ENCODE assay signal across 8 mouse cellular contexts in genomic region chr9:59723096-59723657, GRCm38 (mm10). TPM values are rescaled to one million over a fixed set of nuclear protein-coding genes. Genes with fewer than 3 reads are reported as not detected.
DNase-seq lines count a peak whose midpoint lies in the region; ATAC-seq and TF ChIP-seq lines count a peak whose summit lies in the region.

No protein-coding gene starts in this region.

- ATAC-seq in hindbrain, embryonic 11.5 days (ENCODE audit: low FRiP score) = no peak
- ATAC-seq in lung, postnatal 0 days = peak; percentile 59

- WGBS in hindbrain, embryonic 11.5 days = 22% methylated on average over 10 of the region's 10 CpGs
- 9% methylated on average over 10 of the region's 10 CpGs for WGBS in lung, postnatal 0 days

- TF ChIP-seq CTCF in lung, postnatal 0 days (IDR thresholded peaks at IDR 0.05) = peak; percentile 93

- no peaks in the 10 kb centered on the region for H3K27me3 ChIP-seq in hindbrain, embryonic 11.5 days (ENCODE audit: control insufficient read depth, insufficient read depth, low read length)
- no peaks in the 10 kb centered on the region for H3K27me3 ChIP-seq in lung, postnatal 0 days (replicated peaks; ENCODE audit: insufficient read depth, low read length)

- peak; percentile 90 for DNase-seq in NIH3T3 (ENCODE audit: low read depth)
- peak; percentile 88 for DNase-seq in cerebellum, adult 9-10 months
- DNase-seq in frontal cortex, adult 2 months (ENCODE audit: extremely low spot score in 1 of 2, low spot score in 1 of 2) = peak; percentile 56 to 87
- DNase-seq in hindbrain, embryonic 11.5 days (ENCODE audit: low spot score) = peak; percentile 88
- DNase-seq in layer of hippocampus, adult 9-11 months = peak; percentile 61
- peak; percentile 95 for DNase-seq in lung, postnatal 0 days (ENCODE audit: low spot score)
- DNase-seq in retina, postnatal 1 day = peak; percentile 93
- DNase-seq in thymus, postnatal 4 days = peak; percentile 70

- no peak overlapping the region for H3K9ac ChIP-seq in hindbrain, embryonic 11.5 days (ENCODE audit: low read depth, low read length)
- H3K9ac ChIP-seq in lung, postnatal 0 days (replicated peaks; ENCODE audit: low read depth) = no peak overlapping the region

- H3K4me2 ChIP-seq in hindbrain, embryonic 11.5 days (replicated peaks; ENCODE audit: low read depth, low read length) = no peak overlapping the region
- H3K4me2 ChIP-seq in lung, postnatal 0 days (replicated peaks; ENCODE audit: low read depth, low read length) = peak overlapping the region; percentile 43

- H3K4me1 ChIP-seq in hindbrain, embryonic 11.5 days (replicated peaks; ENCODE audit: control insufficient read depth, insufficient read depth, low read length) = no peaks in the 10 kb centered on the region
- H3K4me1 ChIP-seq in lung, postnatal 0 days (ENCODE audit: insufficient read depth, low read depth, low read length) = peaks cover 3% of the 10 kb centered on the region; the same call in 1 of the 2 replicates

- H3K4me3 ChIP-seq in hindbrain, embryonic 11.5 days (ENCODE audit: low read depth, low read length) = no peak overlapping the region
- no peak overlapping the region for H3K4me3 ChIP-seq in lung, postnatal 0 days (ENCODE audit: low read depth, low read length)

- H3K27ac ChIP-seq in hindbrain, embryonic 11.5 days (ENCODE audit: low read depth, low read length) = no peak overlapping the region
- H3K27ac ChIP-seq in lung, postnatal 0 days (ENCODE audit: low read length) = peak overlapping the region; percentile 60

- no peaks in the 10 kb centered on the region for H3K9me3 ChIP-seq in hindbrain, embryonic 11.5 days (ENCODE audit: control insufficient read depth, low read length)
- no peaks in the 10 kb centered on the region for H3K9me3 ChIP-seq in lung, postnatal 0 days (ENCODE audit: low read length)

- H3K36me3 ChIP-seq in hindbrain, embryonic 11.5 days (ENCODE audit: control insufficient read depth, insufficient read depth, low read length) = no peaks in the 10 kb centered on the region
- no peaks in the 10 kb centered on the region for H3K36me3 ChIP-seq in lung, postnatal 0 days (ENCODE audit: insufficient read depth, low read length)

- TF ChIP-seq EP300 in lung, postnatal 0 days (IDR thresholded peaks at IDR 0.05) = 0 out of 2 replicates have a peak, but pooled peaks have one; percentile 23

RNA-seq across cellular contexts. Expression of gene Senp8, which starts 27.3 kb away (rescaled TPM):
- 5.1 and 7.0 TPM in 2 replicates for polyA plus RNA-seq in frontal cortex, adult 2 months (2012; rRNA removed)
- polyA plus RNA-seq in hindbrain, embryonic 11.5 days (2014; fragmentation: Nextera tagmentation; extraction: Ambion mirVana) = 22.8 and 24.1 TPM in 2 replicates
- polyA plus RNA-seq in lung, postnatal 0 days (2015; fragmentation: Nextera tagmentation; extraction: Ambion mirVana) = 3.4 and 3.6 TPM in 2 replicates

RNA-seq across cellular contexts. Expression of gene Myo9a, which starts 27.5 kb away (rescaled TPM):
- polyA plus RNA-seq in frontal cortex, adult 2 months (2012; rRNA removed) = 20.8 and 21.9 TPM in 2 replicates
- 22.2 and 25.3 TPM in 2 replicates for polyA plus RNA-seq in hindbrain, embryonic 11.5 days (2014; fragmentation: Nextera tagmentation; extraction: Ambion mirVana)
- polyA plus RNA-seq in lung, postnatal 0 days (2015; fragmentation: Nextera tagmentation; extraction: Ambion mirVana) = 8.1 and 11.5 TPM in 2 replicates

RNA-seq across cellular contexts. Expression of gene Gramd2, which starts 43.2 kb away (rescaled TPM):
- 13.2 and 15.2 TPM in 2 replicates for polyA plus RNA-seq in frontal cortex, adult 2 months (2012; rRNA removed)
- 0.07 and 0.43 TPM in 2 replicates for polyA plus RNA-seq in hindbrain, embryonic 11.5 days (2014; fragmentation: Nextera tagmentation; extraction: Ambion mirVana)
- 68.0 and 95.2 TPM in 2 replicates for polyA plus RNA-seq in lung, postnatal 0 days (2015; fragmentation: Nextera tagmentation; extraction: Ambion mirVana)
